Mouse (Mus musculus): ENCODE measurements around the gene Proser3. TPM values are rescaled to one million over a fixed set of nuclear protein-coding genes. Genes with fewer than 3 reads are reported as not detected.

Proser3 gene
- 8.8 and 13.5 TPM in 2 replicates for polyA plus RNA-seq (2015; fragmentation: Nextera tagmentation; extraction: Ambion mirVana)

- Histone ChIP-seq H3K9ac (replicated peaks; ENCODE audit: low read depth, low read length) (peak within 1 kb of the TSS; percentile 74), H3K4me1 (replicated peaks; ENCODE audit: control insufficient read depth, insufficient read depth, low read length) (peaks cover 16% of the 10 kb centered on the region), H3K4me2 (ENCODE audit: low read length) (peak within 1 kb of the TSS; percentile 96), H3K4me3 (replicated peaks; ENCODE audit: low read length) (peak within 1 kb of the TSS; percentile 75), H3K27me3 (replicated peaks; ENCODE audit: control insufficient read depth, insufficient read depth, low read length) (no peaks in the 10 kb centered on the region), H3K27ac (ENCODE audit: low read length) (peak within 1 kb of the TSS; percentile 99), H3K9me3 (ENCODE audit: control insufficient read depth, low read length) (no peaks in the 10 kb centered on the region), H3K36me3 (ENCODE audit: control insufficient read depth, insufficient read depth) (peaks cover 16% of the 10 kb centered on the region; the same call in 1 of the 2 replicates)
- ATAC-seq: peak; percentile 96
- under 1% methylated on average over 44 of the region's 44 CpGs for WGBS
These were observed at the start of gene Proser3, which contains the start of gene Hspb6 for GRCm38 (mm10) chr7:30552102-30553020. Proser3 (minus strand) TSS chr7:30552299. Hspb6 (plus strand) TSS chr7:30552178.

DNA sequence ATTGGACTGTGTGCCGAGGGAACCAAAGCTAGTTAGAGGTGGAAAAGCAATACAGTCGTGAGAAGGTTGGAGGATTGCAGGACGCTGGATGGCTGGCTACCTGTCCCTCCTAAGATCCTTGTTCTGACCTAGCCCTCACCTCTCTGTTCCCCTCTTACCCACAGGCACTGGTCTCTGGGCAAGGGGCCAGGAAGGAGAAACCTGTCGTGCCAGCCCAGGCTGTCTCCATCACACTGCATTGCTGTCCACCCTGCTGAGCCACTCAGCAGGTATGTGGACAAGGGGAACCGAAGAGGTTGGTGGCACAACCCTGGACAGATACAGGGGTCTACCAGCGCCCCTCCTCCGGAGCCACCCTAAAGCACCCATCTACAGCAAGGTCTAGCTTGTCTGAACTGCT, 48.6 kb upstream of the Proser3 start:
- Histone ChIP-seq H3K27me3 (replicated peaks; ENCODE audit: control insufficient read depth, insufficient read depth, low read length) (no peaks in the 10 kb centered on the region), H3K4me3 (replicated peaks; ENCODE audit: low read length) (no peak overlapping the region), H3K9ac (replicated peaks; ENCODE audit: low read depth, low read length) (no peak overlapping the region), H3K9me3 (ENCODE audit: control insufficient read depth, low read length) (no peaks in the 10 kb centered on the region), H3K4me2 (ENCODE audit: low read length) (peak overlapping the region; percentile 34; the same call in 1 of the 2 replicates), H3K27ac (ENCODE audit: low read length) (no peak overlapping the region), H3K36me3 (ENCODE audit: control insufficient read depth, insufficient read depth) (no peaks in the 10 kb centered on the region), H3K4me1 (replicated peaks; ENCODE audit: control insufficient read depth, insufficient read depth, low read length) (peaks cover 12% of the 10 kb centered on the region)
- no peak for ATAC-seq
- 69% methylated on average over 7 of the region's 7 CpGs for WGBS

DNA sequence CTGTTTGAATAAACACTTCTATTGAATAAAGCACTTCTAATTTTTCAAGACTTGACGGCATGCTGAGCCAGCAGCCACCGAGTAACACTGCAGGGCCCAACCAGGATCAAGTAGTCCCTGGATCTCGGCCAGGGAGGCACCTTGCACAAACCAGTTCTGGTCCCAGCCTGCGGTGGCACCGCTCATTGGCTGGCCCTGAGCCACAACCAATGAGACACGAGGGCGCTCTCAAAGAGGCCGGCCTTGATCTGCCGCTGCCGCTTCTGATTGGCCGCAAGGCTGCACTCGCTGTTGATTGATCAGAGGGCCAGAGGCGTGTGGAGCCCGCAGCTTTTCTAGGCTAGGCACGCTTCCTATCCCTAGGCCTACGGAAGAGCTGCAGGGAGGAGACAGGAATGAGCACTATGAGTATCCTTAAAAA, 47.8 kb upstream of the Proser3 start:
- Histone ChIP-seq H3K9ac (replicated peaks; ENCODE audit: low read depth, low read length) (no peak overlapping the region), H3K36me3 (ENCODE audit: control insufficient read depth, insufficient read depth) (no peaks in the 10 kb centered on the region), H3K4me3 (replicated peaks; ENCODE audit: low read length) (peak overlapping the region; percentile 19), H3K4me2 (ENCODE audit: low read length) (peak overlapping the region; percentile 34), H3K4me1 (replicated peaks; ENCODE audit: control insufficient read depth, insufficient read depth, low read length) (peaks cover 12% of the 10 kb centered on the region), H3K27me3 (replicated peaks; ENCODE audit: control insufficient read depth, insufficient read depth, low read length) (no peaks in the 10 kb centered on the region), H3K9me3 (ENCODE audit: control insufficient read depth, low read length) (no peaks in the 10 kb centered on the region), H3K27ac (ENCODE audit: low read length) (peak overlapping the region; percentile 34; the same call in 1 of the 2 replicates)
- WGBS: 0% methylated on average over 16 of the region's 16 CpGs
- ATAC-seq: peak; percentile 99

DNA sequence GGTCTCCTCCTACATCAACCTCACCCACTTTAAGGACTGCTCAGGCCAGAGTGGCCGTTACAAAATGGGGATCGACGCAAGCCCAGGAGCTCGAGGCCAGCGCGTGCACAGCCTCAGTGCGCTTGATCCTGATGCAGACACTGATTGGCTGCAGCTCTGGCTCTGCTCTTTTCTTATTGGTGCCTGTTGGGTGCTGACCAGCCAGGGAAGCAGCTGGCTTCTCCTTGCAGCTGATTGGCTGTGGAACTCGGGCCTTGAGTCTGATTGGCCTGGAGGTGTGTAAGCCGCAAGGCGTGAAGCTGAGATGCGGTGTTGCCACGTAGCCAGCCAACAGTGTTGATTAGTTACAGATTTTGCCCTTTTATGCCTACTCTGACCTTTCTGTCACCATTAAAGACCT, 46.7 kb upstream of the Proser3 start, which contains the start of gene Zbtb32:
TSS of gene Zbtb32 (minus strand) at position 124 of the 400 bp plus-strand sequence.
- Histone ChIP-seq H3K9me3 (ENCODE audit: control insufficient read depth, low read length) (no peaks in the 10 kb centered on the region), H3K27ac (ENCODE audit: low read length) (no peak within 1 kb of the TSS), H3K4me2 (ENCODE audit: low read length) (peak within 1 kb of the TSS; percentile 34), H3K4me3 (replicated peaks; ENCODE audit: low read length) (peak within 1 kb of the TSS; percentile 15), H3K4me1 (replicated peaks; ENCODE audit: control insufficient read depth, insufficient read depth, low read length) (peaks cover 12% of the 10 kb centered on the region), H3K9ac (replicated peaks; ENCODE audit: low read depth, low read length) (no peak within 1 kb of the TSS), H3K36me3 (ENCODE audit: control insufficient read depth, insufficient read depth) (no peaks in the 10 kb centered on the region), H3K27me3 (replicated peaks; ENCODE audit: control insufficient read depth, insufficient read depth, low read length) (no peaks in the 10 kb centered on the region)
- 95% methylated on average over 12 of the region's 12 CpGs for WGBS
- ATAC-seq: no peak

DNA sequence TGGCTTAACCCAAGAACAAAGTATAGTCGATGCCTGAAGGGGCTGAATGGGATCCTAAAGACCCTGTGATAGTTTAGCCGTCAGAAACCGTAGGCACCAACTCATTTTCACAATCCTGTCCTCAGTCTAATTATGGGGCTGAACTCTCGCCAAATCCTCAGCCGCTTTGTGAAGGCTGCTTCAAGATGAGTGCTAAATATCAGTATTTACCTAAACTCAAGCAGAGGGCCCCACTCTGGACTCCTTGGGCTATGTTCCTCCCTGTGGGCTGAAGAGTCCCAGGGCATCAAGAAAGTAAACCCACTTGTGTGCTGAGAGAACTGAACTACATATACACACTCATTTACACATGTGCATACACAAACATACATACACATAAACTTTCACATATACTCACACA, 44.7 kb upstream of the Proser3 start:
- ATAC-seq: no peak
- H3K9me3 ChIP-seq (ENCODE audit: control insufficient read depth, low read length): no peaks in the 10 kb centered on the region
- no peaks in the 10 kb centered on the region for H3K27me3 ChIP-seq (replicated peaks; ENCODE audit: control insufficient read depth, insufficient read depth, low read length)
- peaks cover 12% of the 10 kb centered on the region for H3K4me1 ChIP-seq (replicated peaks; ENCODE audit: control insufficient read depth, insufficient read depth, low read length)
- no peaks in the 10 kb centered on the region for H3K36me3 ChIP-seq (ENCODE audit: control insufficient read depth, insufficient read depth)
- H3K27ac ChIP-seq (ENCODE audit: low read length): no peak overlapping the region
- H3K4me3 ChIP-seq (replicated peaks; ENCODE audit: low read length): no peak overlapping the region
- WGBS: 39% methylated on average over 5 of the region's 5 CpGs
- H3K9ac ChIP-seq (replicated peaks; ENCODE audit: low read depth, low read length): no peak overlapping the region
- H3K4me2 ChIP-seq (ENCODE audit: low read length): no peak overlapping the region

DNA sequence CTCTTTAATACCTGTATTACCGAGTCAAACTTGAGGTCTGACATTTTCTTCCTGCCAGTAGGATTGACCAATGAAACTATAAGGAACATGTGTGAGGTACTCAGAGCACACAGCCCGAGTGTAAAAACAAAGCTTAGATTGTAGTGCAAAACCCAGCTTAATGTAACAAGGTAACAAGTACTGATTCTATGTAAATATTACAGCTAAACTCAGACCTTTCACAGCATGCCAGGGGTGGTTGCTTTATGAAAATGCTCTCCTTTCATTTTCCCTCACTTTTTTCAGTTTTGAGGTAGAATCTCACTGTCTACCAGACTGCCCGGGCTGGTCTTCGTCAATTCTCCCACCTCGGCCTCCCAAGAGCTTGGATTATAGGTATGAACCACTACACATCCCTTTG, 44.0 kb upstream of the Proser3 start:
- Histone ChIP-seq H3K4me1 (replicated peaks; ENCODE audit: control insufficient read depth, insufficient read depth, low read length) (peaks cover 12% of the 10 kb centered on the region), H3K27ac (ENCODE audit: low read length) (no peak overlapping the region), H3K27me3 (replicated peaks; ENCODE audit: control insufficient read depth, insufficient read depth, low read length) (no peaks in the 10 kb centered on the region), H3K4me2 (ENCODE audit: low read length) (no peak overlapping the region), H3K9ac (replicated peaks; ENCODE audit: low read depth, low read length) (no peak overlapping the region), H3K4me3 (replicated peaks; ENCODE audit: low read length) (no peak overlapping the region), H3K36me3 (ENCODE audit: control insufficient read depth, insufficient read depth) (no peaks in the 10 kb centered on the region), H3K9me3 (ENCODE audit: control insufficient read depth, low read length) (no peaks in the 10 kb centered on the region)
- 83% methylated on average over 5 of the region's 5 CpGs for WGBS
- no peak for ATAC-seq

- H3K4me3 ChIP-seq (replicated peaks; ENCODE audit: low read length): no peak overlapping the region
These were observed 42.5 kb upstream of the Proser3 start for GRCm38 (mm10) chr7:30594510-30595024.

GRCm38 (mm10) chr7:30593579-30594509, 41.7 kb upstream of the Proser3 start:
- no peak overlapping the region for H3K27ac ChIP-seq (ENCODE audit: low read length)
- H3K36me3 ChIP-seq (ENCODE audit: control insufficient read depth, insufficient read depth): no peaks in the 10 kb centered on the region
- H3K4me2 ChIP-seq (ENCODE audit: low read length): no peak overlapping the region
- H3K9ac ChIP-seq (replicated peaks; ENCODE audit: low read depth, low read length): no peak overlapping the region
- H3K4me3 ChIP-seq (replicated peaks; ENCODE audit: low read length): no peak overlapping the region
- no peaks in the 10 kb centered on the region for H3K9me3 ChIP-seq (ENCODE audit: control insufficient read depth, low read length)
- H3K27me3 ChIP-seq (replicated peaks; ENCODE audit: control insufficient read depth, insufficient read depth, low read length): no peaks in the 10 kb centered on the region
- ATAC-seq: no peak
- H3K4me1 ChIP-seq (replicated peaks; ENCODE audit: control insufficient read depth, insufficient read depth, low read length): peaks cover 6% of the 10 kb centered on the region; the same call in 1 of the 2 replicates
- 74% methylated on average over 10 of the region's 10 CpGs for WGBS

More at GRCm38 (mm10) chr7:30594510-30595024, 42.5 kb upstream of the Proser3 start:
- Histone ChIP-seq H3K27me3 (replicated peaks; ENCODE audit: control insufficient read depth, insufficient read depth, low read length) (no peaks in the 10 kb centered on the region), H3K9ac (replicated peaks; ENCODE audit: low read depth, low read length) (no peak overlapping the region), H3K36me3 (ENCODE audit: control insufficient read depth, insufficient read depth) (no peaks in the 10 kb centered on the region), H3K4me1 (replicated peaks; ENCODE audit: control insufficient read depth, insufficient read depth, low read length) (peaks cover 6% of the 10 kb centered on the region; the same call in 1 of the 2 replicates), H3K27ac (ENCODE audit: low read length) (no peak overlapping the region), H3K9me3 (ENCODE audit: control insufficient read depth, low read length) (no peaks in the 10 kb centered on the region), H3K4me2 (ENCODE audit: low read length) (no peak overlapping the region)
- WGBS: 63% methylated on average over 4 of the region's 4 CpGs
- ATAC-seq: no peak
